ENCODE assay signal across 9 mouse cellular contexts in the genomic region with DNA sequence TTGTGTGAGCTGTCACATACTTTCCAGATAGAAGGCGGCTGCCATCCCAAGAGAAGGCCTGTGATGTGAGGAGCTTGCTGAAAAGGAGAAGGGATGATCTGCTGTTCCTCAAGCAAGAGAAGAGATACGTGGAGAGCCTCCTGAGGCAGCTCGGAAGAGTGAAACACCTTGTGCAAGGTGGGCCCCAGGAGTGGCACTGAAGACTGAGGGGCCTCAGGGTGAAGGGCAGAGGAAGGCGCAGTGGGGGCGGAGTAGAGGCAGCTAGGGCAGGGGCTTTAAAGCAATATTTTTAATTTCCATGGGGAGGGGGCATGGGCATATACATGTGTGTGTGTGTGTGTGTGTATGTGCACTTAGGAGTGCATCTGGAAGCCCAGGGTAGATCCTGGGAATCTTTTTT. TPM values are rescaled to one million over a fixed set of nuclear protein-coding genes. Genes with fewer than 3 reads are reported as not detected.
A peak's percentile ranks its signal among the peaks of the same experiment; 100 is the strongest.
DNase-seq lines count a peak whose midpoint lies in the region; ATAC-seq and TF ChIP-seq lines count a peak whose summit lies in the region.
"Had no signal": no experiment of that assay in that cellular context is flagged by ENCODE, and none has a peak within 500 bp of the region (broad histone marks: within the 10 kb centered on the region; RNA-seq: fewer than 3 reads in every experiment).

No protein-coding gene starts in this region.

- peak overlapping the region; percentile 69 for H3K4me2 ChIP-seq in heart, embryonic 12.5 days
- peak overlapping the region; percentile 57 for H3K4me2 ChIP-seq in hindbrain, embryonic 13.5 days
- H3K4me2 ChIP-seq in midbrain, embryonic 11.5 days = peak overlapping the region; percentile 49

- DNase-seq in heart, postnatal 10 days = no peak
- DNase-seq in midbrain, embryonic 11.5 days (ENCODE audit: low spot score, missing footprints) = no peak
- no peak for DNase-seq in left cerebral cortex, postnatal 4 days
- no peak for DNase-seq in adipocyte (ENCODE audit: low spot score)
- no peak for DNase-seq in gastrocnemius, adult 2 months
- DNase-seq: cerebellum, adult 11 months had no signal

- peaks cover 19% of the 10 kb centered on the region for H3K4me1 ChIP-seq in heart, embryonic 12.5 days (replicated peaks)
- peaks cover 25% of the 10 kb centered on the region for H3K4me1 ChIP-seq in E14TG2a.4 (replicated peaks; ENCODE audit: low read depth, low read length)
- H3K4me1 ChIP-seq in hindbrain, embryonic 13.5 days (replicated peaks) = peaks cover 13% of the 10 kb centered on the region
- H3K4me1 ChIP-seq in midbrain, embryonic 11.5 days (ENCODE audit: control insufficient read depth, insufficient read depth, low read length) = peaks cover 4% of the 10 kb centered on the region; the same call in 1 of the 2 replicates

- H3K27me3 ChIP-seq in heart, embryonic 12.5 days (replicated peaks) = no peaks in the 10 kb centered on the region
- no peaks in the 10 kb centered on the region for H3K27me3 ChIP-seq in E14TG2a.4 (ENCODE audit: insufficient read depth, low read length)
- no peaks in the 10 kb centered on the region for H3K27me3 ChIP-seq in hindbrain, embryonic 13.5 days
- H3K27me3 ChIP-seq in midbrain, embryonic 11.5 days (ENCODE audit: control insufficient read depth, insufficient read depth, low read length) = no peaks in the 10 kb centered on the region

- WGBS in heart, embryonic 12.5 days = 70% methylated on average over 5 of the region's 5 CpGs
- 81% methylated on average over 5 of the region's 5 CpGs for WGBS in hindbrain, embryonic 13.5 days
- 86% methylated on average over 5 of the region's 5 CpGs for WGBS in midbrain, embryonic 11.5 days

- intact Hi-C loops in heart, postnatal 10 days (cut with DNase I) = no loop called here
- intact Hi-C loops in left cerebral cortex, postnatal 4 days (cut with DNase I) = no loop called here
- intact Hi-C loops in gastrocnemius, adult 2 months (cut with DNase I) = no loop called here

- H3K4me3 ChIP-seq in heart, embryonic 12.5 days = peak overlapping the region; percentile 34; the same call in 1 of the 2 replicates
- peak overlapping the region; percentile 37 for H3K4me3 ChIP-seq in E14TG2a.4 (replicated peaks; ENCODE audit: low read length)
- H3K4me3 ChIP-seq in hindbrain, embryonic 13.5 days = peak overlapping the region; percentile 37
- no peak overlapping the region for H3K4me3 ChIP-seq in midbrain, embryonic 11.5 days (ENCODE audit: low read depth, low read length)
- H3K4me3 ChIP-seq in gastrocnemius, adult 2 months = no peak overlapping the region

- H3K9ac ChIP-seq in heart, embryonic 12.5 days = 0 out of 2 replicates have a peak overlapping the region, but pooled peaks have one; percentile 36
- H3K9ac ChIP-seq in hindbrain, embryonic 13.5 days = peak overlapping the region; percentile 62; the same call in 1 of the 2 replicates
- H3K9ac ChIP-seq in midbrain, embryonic 11.5 days (ENCODE audit: low read length) = peak overlapping the region; percentile 24; the same call in 1 of the 2 replicates

- H3K9me3 ChIP-seq in heart, embryonic 12.5 days (replicated peaks) = no peaks in the 10 kb centered on the region; the same call in 1 of the 2 replicates
- H3K9me3 ChIP-seq in E14TG2a.4 (ENCODE audit: low read length) = no peaks in the 10 kb centered on the region
- H3K9me3 ChIP-seq in hindbrain, embryonic 13.5 days = no peaks in the 10 kb centered on the region
- no peaks in the 10 kb centered on the region for H3K9me3 ChIP-seq in midbrain, embryonic 11.5 days (ENCODE audit: control insufficient read depth, low read length)

- ATAC-seq in heart, embryonic 12.5 days (ENCODE audit: insufficient number of reproducible peaks, low FRiP score) = 0 out of 2 replicates have a peak, but pooled peaks have one; percentile 23
- ATAC-seq in hindbrain, embryonic 13.5 days (ENCODE audit: low FRiP score) = no peak
- ATAC-seq in midbrain, embryonic 11.5 days (ENCODE audit: low FRiP score) = no peak

- H3K36me3 ChIP-seq in heart, embryonic 12.5 days = peaks cover 59% of the 10 kb centered on the region
- peaks cover 76% of the 10 kb centered on the region for H3K36me3 ChIP-seq in E14TG2a.4 (ENCODE audit: insufficient read depth, low read length)
- H3K36me3 ChIP-seq in hindbrain, embryonic 13.5 days = no peaks in the 10 kb centered on the region
- no peaks in the 10 kb centered on the region for H3K36me3 ChIP-seq in midbrain, embryonic 11.5 days (ENCODE audit: control insufficient read depth, insufficient read depth, low read length)

- no peak overlapping the region for H3K27ac ChIP-seq in heart, embryonic 12.5 days (ENCODE audit: poor library complexity, severe bottlenecking)
- H3K27ac ChIP-seq in hindbrain, embryonic 13.5 days = no peak overlapping the region
- no peak overlapping the region for H3K27ac ChIP-seq in midbrain, embryonic 11.5 days (ENCODE audit: low read depth, low read length)
- no peak overlapping the region for H3K27ac ChIP-seq in gastrocnemius, adult 2 months

- no peak for TF ChIP-seq CTCF in E14TG2a.4 (conservative IDR thresholded peaks at IDR 0.05; ENCODE audit: low read length)
- no peak for TF ChIP-seq CTCF in gastrocnemius, adult 2 months (IDR thresholded peaks at IDR 0.05)

RNA-seq across cellular contexts. Expression of a gene that starts 35.1 kb away (rescaled TPM):
- 8.0 and 8.5 TPM in 2 replicates for polyA plus RNA-seq in heart, embryonic 12.5 days (2016; fragmentation: Nextera tagmentation; extraction: Ambion mirVana)
- total RNA-seq in heart, postnatal 10 days (2021) = 10 to 100 TPM; 14.0 to 19.6 TPM
- 0.70 and 0.94 TPM in 2 replicates for polyA plus RNA-seq in hindbrain, embryonic 13.5 days (2015; fragmentation: Nextera tagmentation; extraction: Ambion mirVana)
- polyA plus RNA-seq in midbrain, embryonic 11.5 days (2014; fragmentation: Nextera tagmentation; extraction: Ambion mirVana) = 1.4 and 1.7 TPM in 2 replicates
- 1 to 10 TPM; 2.9 TPM for total RNA-seq in left cerebral cortex, postnatal 4 days (2021)
- total RNA-seq in gastrocnemius, adult 2 months (2021) = 1 to 10 TPM; 4.1 to 6.9 TPM

Comparison
In these comparisons a context has a peak if more than half of its experiments do, and no peak if none do; other contexts are left out.
1. H3K4me3 ChIP-seq: peak in heart, embryonic 12.5 days (single experiment), E14TG2a.4 (single experiment) and hindbrain, embryonic 13.5 days (single experiment); none in midbrain, embryonic 11.5 days (single experiment) and gastrocnemius, adult 2 months (single experiment).
2. Peak in every context shown above with its lines, with median percentiles within 50 percentile points of each other: H3K4me2 ChIP-seq and H3K9ac ChIP-seq.